Mouse (Mus musculus): ENCODE measurements at regions not wholly inside any gene's neighbourhood (a gene's known extent, or its start where the extent isn't known, plus 50 kb on each side); places are given as distances from the start of the nearest gene placed in this dataset.

DNA sequence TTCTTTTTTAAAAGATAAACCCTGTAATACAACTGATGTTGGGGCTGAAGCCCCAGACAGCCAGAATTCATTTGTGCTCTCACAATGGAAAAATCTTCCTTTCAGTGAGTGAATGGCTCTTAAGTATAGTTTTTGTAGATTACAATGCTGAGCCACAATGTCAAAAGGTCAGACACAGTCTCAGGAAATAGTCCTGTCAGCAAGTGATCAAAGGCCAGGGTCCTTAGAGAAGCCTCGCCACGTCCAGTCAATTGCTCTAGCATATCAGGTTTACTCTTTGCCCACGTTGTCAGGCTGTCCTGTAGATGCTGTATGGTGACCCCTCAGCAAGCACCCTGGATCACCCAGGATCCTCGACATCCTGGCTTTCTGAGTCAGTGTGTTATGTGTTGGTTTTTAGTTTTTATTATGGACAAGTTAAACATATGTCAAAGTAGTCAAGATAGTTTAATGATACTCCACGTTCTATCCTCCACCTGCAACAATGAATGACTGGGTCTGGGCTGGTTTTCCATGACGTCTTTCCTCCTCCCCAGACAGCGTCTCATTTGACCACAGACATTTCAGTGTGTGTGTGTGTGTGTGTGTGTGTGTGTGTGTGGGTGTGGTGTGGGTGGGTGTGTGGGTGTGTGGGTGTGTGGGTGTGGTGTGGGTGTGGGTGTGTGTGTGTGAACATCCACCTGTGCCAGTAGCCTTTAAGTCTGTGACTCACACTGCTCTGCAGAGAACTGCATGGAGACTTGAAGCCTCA is 85.5 kb upstream of the 1110032F04Rik start:
- H3K9ac ChIP-seq (ENCODE audit: low read length) = no peak overlapping the region
- no peak overlapping the region for H3K4me2 ChIP-seq (ENCODE audit: low read length)
- H3K4me3 ChIP-seq (ENCODE audit: control insufficient read depth in 1 of 2, insufficient read depth in 1 of 2, low read depth in 1 of 2, low read length in 2 of 2) = no peak overlapping the region
- H3K9me3 ChIP-seq (ENCODE audit: control insufficient read depth, low read length) = no peaks in the 10 kb centered on the region
- 33% methylated on average over 7 of the region's 7 CpGs for WGBS
- H3K27ac ChIP-seq (replicated peaks in 1 of 2; ENCODE audit: control insufficient read depth in 1 of 2, insufficient read depth in 1 of 2, low read depth in 2 of 2, low read length in 2 of 2) = peak overlapping the region in 1 of 2 experiments; percentile 50; a peak in 1 of 4 replicates
- no peaks in the 10 kb centered on the region for H3K27me3 ChIP-seq (ENCODE audit: control insufficient read depth, insufficient read depth, low read length)
- no peaks in the 10 kb centered on the region for H3K36me3 ChIP-seq (ENCODE audit: control insufficient read depth, insufficient read depth, low read length)
- peaks cover 14 to 25% of the 10 kb centered on the region in 2 experiments for H3K4me1 ChIP-seq (ENCODE audit: control insufficient read depth in 2 of 2, insufficient read depth in 2 of 2, low read length in 2 of 2)
- ATAC-seq (ENCODE audit: insufficient number of reproducible peaks, insufficient read depth, low FRiP score, low read depth) = no peak

DNA sequence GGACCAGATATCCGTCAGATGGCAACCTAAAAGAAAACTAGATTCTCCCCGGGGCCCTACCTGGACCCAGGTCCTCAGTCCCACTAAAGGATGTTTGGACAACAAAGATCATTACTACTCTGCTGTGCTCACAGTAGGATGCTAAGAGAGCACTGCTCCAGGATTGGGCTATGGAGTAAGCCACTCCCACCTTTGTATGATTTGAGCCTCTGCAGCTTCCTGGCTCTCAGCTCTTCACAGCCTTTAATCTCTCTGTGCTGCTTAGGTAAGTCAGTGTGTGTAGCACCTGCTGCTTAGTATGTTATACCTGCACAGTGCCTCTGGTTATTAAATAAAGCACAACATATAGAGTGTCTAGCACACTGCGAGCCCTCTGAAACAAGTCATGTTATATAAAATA is 82.6 kb upstream of the 1110032F04Rik start:
- H3K4me2 ChIP-seq (ENCODE audit: low read length) = no peak overlapping the region
- H3K4me1 ChIP-seq (ENCODE audit: control insufficient read depth in 2 of 2, insufficient read depth in 2 of 2, low read length in 2 of 2) = peaks cover 12 to 20% of the 10 kb centered on the region in 2 experiments
- WGBS = 86% methylated on average over 3 of the region's 3 CpGs
- H3K9ac ChIP-seq (ENCODE audit: low read length) = no peak overlapping the region
- H3K9me3 ChIP-seq (ENCODE audit: control insufficient read depth, low read length) = peaks cover 3% of the 10 kb centered on the region; the same call in 1 of the 2 replicates
- no peak overlapping the region for H3K27ac ChIP-seq (replicated peaks in 1 of 2; ENCODE audit: control insufficient read depth in 1 of 2, insufficient read depth in 1 of 2, low read depth in 2 of 2, low read length in 2 of 2)
- H3K27me3 ChIP-seq (ENCODE audit: control insufficient read depth, insufficient read depth, low read length) = no peaks in the 10 kb centered on the region
- no peaks in the 10 kb centered on the region for H3K36me3 ChIP-seq (ENCODE audit: control insufficient read depth, insufficient read depth, low read length)
- no peak for ATAC-seq (ENCODE audit: insufficient number of reproducible peaks, insufficient read depth, low FRiP score, low read depth)
- no peak overlapping the region for H3K4me3 ChIP-seq (ENCODE audit: control insufficient read depth in 1 of 2, insufficient read depth in 1 of 2, low read depth in 1 of 2, low read length in 2 of 2)

GRCm38 (mm10) chr3:68787385-68788175 is 81.8 kb upstream of the 1110032F04Rik start:
- 59% methylated on average over 10 of the region's 10 CpGs for WGBS
- no peak for ATAC-seq (ENCODE audit: insufficient number of reproducible peaks, insufficient read depth, low FRiP score, low read depth)
- no peak overlapping the region for H3K27ac ChIP-seq (replicated peaks in 1 of 2; ENCODE audit: control insufficient read depth in 1 of 2, insufficient read depth in 1 of 2, low read depth in 2 of 2, low read length in 2 of 2)

GRCm38 (mm10) chr3:68789491-68789890 is 79.9 kb upstream of the 1110032F04Rik start:
- H3K36me3 ChIP-seq (ENCODE audit: control insufficient read depth, insufficient read depth, low read length) = no peaks in the 10 kb centered on the region
- no peaks in the 10 kb centered on the region for H3K27me3 ChIP-seq (ENCODE audit: control insufficient read depth, insufficient read depth, low read length)
- peak; percentile 70; the same call in 1 of the 2 replicates for ATAC-seq (ENCODE audit: insufficient number of reproducible peaks, insufficient read depth, low FRiP score, low read depth)
- no peak overlapping the region for H3K4me3 ChIP-seq (ENCODE audit: control insufficient read depth in 1 of 2, insufficient read depth in 1 of 2, low read depth in 1 of 2, low read length in 2 of 2)
- no peak overlapping the region for H3K9ac ChIP-seq (ENCODE audit: low read length)
- H3K27ac ChIP-seq (replicated peaks in 1 of 2; ENCODE audit: control insufficient read depth in 1 of 2, insufficient read depth in 1 of 2, low read depth in 2 of 2, low read length in 2 of 2) = peak overlapping the region; percentile 47 to 62
- peaks cover 3 to 10% of the 10 kb centered on the region in 2 experiments; a peak in 3 of 4 replicates for H3K4me1 ChIP-seq (ENCODE audit: control insufficient read depth in 2 of 2, insufficient read depth in 2 of 2, low read length in 2 of 2)
- 61% methylated on average over 6 of the region's 6 CpGs for WGBS
- no peak overlapping the region for H3K4me2 ChIP-seq (ENCODE audit: low read length)
- peaks cover 3% of the 10 kb centered on the region; the same call in 1 of the 2 replicates for H3K9me3 ChIP-seq (ENCODE audit: control insufficient read depth, low read length)

More at GRCm38 (mm10) chr3:68787385-68788175, 81.8 kb upstream of the 1110032F04Rik start:
- H3K9ac ChIP-seq (ENCODE audit: low read length) = no peak overlapping the region
- H3K4me3 ChIP-seq (ENCODE audit: control insufficient read depth in 1 of 2, insufficient read depth in 1 of 2, low read depth in 1 of 2, low read length in 2 of 2) = no peak overlapping the region
- peaks cover 12 to 17% of the 10 kb centered on the region in 2 experiments for H3K4me1 ChIP-seq (ENCODE audit: control insufficient read depth in 2 of 2, insufficient read depth in 2 of 2, low read length in 2 of 2)
- no peak overlapping the region for H3K4me2 ChIP-seq (ENCODE audit: low read length)
- peaks cover 3% of the 10 kb centered on the region; the same call in 1 of the 2 replicates for H3K9me3 ChIP-seq (ENCODE audit: control insufficient read depth, low read length)
- H3K36me3 ChIP-seq (ENCODE audit: control insufficient read depth, insufficient read depth, low read length) = no peaks in the 10 kb centered on the region
- no peaks in the 10 kb centered on the region for H3K27me3 ChIP-seq (ENCODE audit: control insufficient read depth, insufficient read depth, low read length)

- Histone ChIP-seq H3K9ac (ENCODE audit: low read length) (no peak overlapping the region), H3K9me3 (ENCODE audit: control insufficient read depth, low read length) (peaks cover 3% of the 10 kb centered on the region; the same call in 1 of the 2 replicates), H3K4me2 (ENCODE audit: low read length) (no peak overlapping the region), H3K4me3 (ENCODE audit: control insufficient read depth in 1 of 2, insufficient read depth in 1 of 2, low read depth in 1 of 2, low read length in 2 of 2) (no peak overlapping the region), H3K36me3 (ENCODE audit: control insufficient read depth, insufficient read depth, low read length) (no peaks in the 10 kb centered on the region), H3K27me3 (ENCODE audit: control insufficient read depth, insufficient read depth, low read length) (no peaks in the 10 kb centered on the region), H3K4me1 (ENCODE audit: control insufficient read depth in 2 of 2, insufficient read depth in 2 of 2, low read length in 2 of 2) (peaks cover 3 to 10% of the 10 kb centered on the region in 2 experiments; a peak in 3 of 4 replicates), H3K27ac (replicated peaks in 1 of 2; ENCODE audit: control insufficient read depth in 1 of 2, insufficient read depth in 1 of 2, low read depth in 2 of 2, low read length in 2 of 2) (no peak overlapping the region)
- no peak for ATAC-seq (ENCODE audit: insufficient number of reproducible peaks, insufficient read depth, low FRiP score, low read depth)
- 97% methylated on average over 4 of the region's 4 CpGs for WGBS
These were observed 78.9 kb upstream of the 1110032F04Rik start for GRCm38 (mm10) chr3:68790466-68790865.

DNA sequence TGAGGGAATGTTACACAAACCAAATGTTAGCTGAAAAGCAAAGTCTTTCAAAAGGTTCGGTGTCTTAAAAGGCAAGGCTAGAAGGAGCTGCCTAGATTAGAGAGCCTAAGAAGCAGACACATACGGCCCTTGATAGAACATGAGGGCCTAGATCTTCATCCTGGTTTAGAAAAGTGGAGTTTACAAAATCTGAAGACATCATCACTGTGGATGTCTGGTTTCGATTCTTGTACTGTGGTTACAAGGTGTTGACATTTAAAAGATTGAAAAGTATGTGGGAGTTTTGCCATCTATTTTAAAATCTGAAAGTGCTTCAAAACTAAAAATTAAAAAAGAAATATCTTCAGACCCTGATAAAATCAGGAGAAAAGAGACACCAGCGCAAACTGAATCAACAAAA is 76.5 kb upstream of the 1110032F04Rik start:
- H3K4me1 ChIP-seq (ENCODE audit: control insufficient read depth in 2 of 2, insufficient read depth in 2 of 2, low read length in 2 of 2) = peaks cover 3 to 15% of the 10 kb centered on the region in 2 experiments; a peak in 3 of 4 replicates
- H3K27me3 ChIP-seq (ENCODE audit: control insufficient read depth, insufficient read depth, low read length) = no peaks in the 10 kb centered on the region
- H3K4me2 ChIP-seq (ENCODE audit: low read length) = no peak overlapping the region
- H3K4me3 ChIP-seq (ENCODE audit: control insufficient read depth in 1 of 2, insufficient read depth in 1 of 2, low read depth in 1 of 2, low read length in 2 of 2) = no peak overlapping the region
- 80% methylated on average over 4 of the region's 4 CpGs for WGBS
- peaks cover 3% of the 10 kb centered on the region; the same call in 1 of the 2 replicates for H3K9me3 ChIP-seq (ENCODE audit: control insufficient read depth, low read length)
- no peaks in the 10 kb centered on the region for H3K36me3 ChIP-seq (ENCODE audit: control insufficient read depth, insufficient read depth, low read length)
- no peak overlapping the region for H3K27ac ChIP-seq (replicated peaks in 1 of 2; ENCODE audit: control insufficient read depth in 1 of 2, insufficient read depth in 1 of 2, low read depth in 2 of 2, low read length in 2 of 2)
- no peak overlapping the region for H3K9ac ChIP-seq (ENCODE audit: low read length)
- ATAC-seq (ENCODE audit: insufficient number of reproducible peaks, insufficient read depth, low FRiP score, low read depth) = no peak

DNA sequence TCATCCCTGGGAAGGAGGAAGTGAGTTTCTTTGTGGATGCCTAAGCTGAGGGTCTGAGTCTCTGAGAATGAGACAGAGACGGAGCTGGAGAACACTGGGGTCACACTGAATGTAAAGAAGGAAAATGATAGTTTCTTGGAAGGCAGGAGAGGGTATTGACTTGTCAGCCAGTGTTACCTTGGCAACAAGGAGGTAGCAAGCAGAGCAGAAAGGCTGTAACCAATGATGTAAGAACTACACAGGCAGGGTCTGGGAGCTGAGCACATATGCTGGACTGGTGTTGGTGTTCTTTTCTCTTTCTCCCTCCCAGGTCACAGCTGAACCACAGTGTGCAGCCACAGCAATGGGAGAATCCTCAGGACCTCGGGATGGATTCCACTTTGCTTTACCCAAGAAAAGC is 75.5 kb upstream of the 1110032F04Rik start:
- peaks cover 3% of the 10 kb centered on the region; the same call in 1 of the 2 replicates for H3K9me3 ChIP-seq (ENCODE audit: control insufficient read depth, low read length)
- WGBS = 73% methylated on average over 2 of the region's 2 CpGs
- no peak overlapping the region for H3K4me2 ChIP-seq (ENCODE audit: low read length)
- no peak overlapping the region for H3K9ac ChIP-seq (ENCODE audit: low read length)
- H3K4me1 ChIP-seq (ENCODE audit: control insufficient read depth in 2 of 2, insufficient read depth in 2 of 2, low read length in 2 of 2) = peaks cover 2 to 15% of the 10 kb centered on the region in 2 experiments; a peak in 3 of 4 replicates
- no peak for ATAC-seq (ENCODE audit: insufficient number of reproducible peaks, insufficient read depth, low FRiP score, low read depth)
- H3K27ac ChIP-seq (replicated peaks in 1 of 2; ENCODE audit: control insufficient read depth in 1 of 2, insufficient read depth in 1 of 2, low read depth in 2 of 2, low read length in 2 of 2) = peak overlapping the region in 1 of 2 experiments; percentile 50; a peak in 2 of 4 replicates
- no peaks in the 10 kb centered on the region for H3K27me3 ChIP-seq (ENCODE audit: control insufficient read depth, insufficient read depth, low read length)
- no peaks in the 10 kb centered on the region for H3K36me3 ChIP-seq (ENCODE audit: control insufficient read depth, insufficient read depth, low read length)
- H3K4me3 ChIP-seq (ENCODE audit: control insufficient read depth in 1 of 2, insufficient read depth in 1 of 2, low read depth in 1 of 2, low read length in 2 of 2) = no peak overlapping the region

Data from heart, embryonic 14.5 days (tissue).